Mouse (Mus musculus) hindbrain, embryonic 16.5 days (tissue): ENCODE measurements around the gene Dis3. TPM values are rescaled to one million over a fixed set of nuclear protein-coding genes. Genes with fewer than 3 reads are reported as not detected.

ENCODE experiments used
- ATAC-seq: fragments of 200-750 bp; cut with Nextera tagmentation; 2 replicates; pipeline ENCODE4 v1.8.0; 2017; ENCODE audit warnings: moderate TSS enrichment, moderate library complexity
- H3K27ac ChIP-seq: fragments of 300-500 bp; sonication (generic); 2 replicates; pipeline ENCODE4 v1.5.1; 2014; ENCODE audit warnings: low read depth, mild to moderate bottlenecking, control low read depth, low read length, moderate library complexity
- H3K27me3 ChIP-seq: fragments of 300-500 bp; sonication (generic); replicated peaks from 2 replicates; pipeline ENCODE4 v1.6.1; 2014; ENCODE audit warnings: low read length; ENCODE audit not compliant: control insufficient read depth, insufficient read depth
- H3K36me3 ChIP-seq: fragments of 300-500 bp; sonication (generic); 2 replicates; pipeline ENCODE4 v1.6.1; 2014; ENCODE audit warnings: mild to moderate bottlenecking, low read length, moderate library complexity, mixed read lengths; ENCODE audit not compliant: control insufficient read depth, insufficient read depth
- H3K4me1 ChIP-seq: fragments of 300-500 bp; sonication (generic); 2 replicates; pipeline ENCODE4 v1.6.1; 2014; ENCODE audit warnings: low read depth, low read length; ENCODE audit not compliant: control insufficient read depth, insufficient read depth
- H3K4me2 ChIP-seq: fragments of 300-500 bp; sonication (generic); 2 replicates; pipeline ENCODE4 v1.6.1; 2014; ENCODE audit warnings: mild to moderate bottlenecking, low read length, control low read depth, moderate library complexity
- H3K4me3 ChIP-seq: fragments of 300-500 bp; sonication (generic); 2 replicates; pipeline ENCODE4 v1.5.1; 2014; ENCODE audit warnings: mild to moderate bottlenecking, low read length, control low read depth, moderate library complexity
- H3K9ac ChIP-seq: fragments of 300-500 bp; sonication (generic); 2 replicates; pipeline ENCODE4 v1.6.1; 2014; ENCODE audit warnings: low read depth, mild to moderate bottlenecking, control low read depth, low read length, moderate library complexity
- H3K9me3 ChIP-seq: fragments of 300-500 bp; sonication (generic); 2 replicates; pipeline ENCODE4 v1.6.1; 2014; ENCODE audit warnings: mild to moderate bottlenecking, low read length, moderate library complexity; ENCODE audit not compliant: control insufficient read depth
- WGBS: fragments of 180-500 bp; shearing (Covaris S2); extraction: QIAGEN DNeasy Blood & Tissue Kit; methylation state at CpG from one replicate; pipeline ENCODE4 v1.1.7; 2014; 5-methylcytosine and 5-hydroxymethylcytosine counted together
- polyA plus RNA-seq: library from polyadenylated mRNA; unstranded; fragments of >200 nt; fragmentation: Nextera tagmentation; extraction: Ambion mirVana; gene quantifications from 2 replicates; pipeline ENCODE4 v1.2.1, GENCODE M21; 2015

The Dis3 gene
- polyA plus RNA-seq, 1 experiment from 2014 or later: 19.8 TPM

DNA sequence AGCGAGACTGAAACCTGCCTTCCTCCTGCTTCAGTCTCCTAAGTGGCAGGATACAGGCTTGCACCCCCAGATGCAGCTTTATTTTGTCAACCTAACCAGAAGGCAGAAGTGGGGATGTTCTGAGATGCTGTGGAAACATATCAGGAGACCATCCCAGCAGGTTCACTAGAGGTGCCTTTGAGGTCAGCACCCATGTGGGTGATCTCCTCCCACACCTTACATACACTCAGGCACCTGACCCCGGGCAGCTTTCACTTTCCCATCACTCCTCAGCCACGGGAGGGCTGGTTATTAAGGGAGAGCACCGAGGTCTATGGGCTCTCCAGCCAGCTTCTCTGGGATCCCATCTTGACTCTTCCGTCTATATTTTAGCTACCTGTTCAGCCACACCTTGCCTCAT lies 67.0 kb downstream of the Dis3 start:
- Histone ChIP-seq H3K27me3 (no peaks in the 10 kb centered on the region), H3K4me2 (no peak overlapping the region), H3K27ac (no peak overlapping the region), H3K36me3 (peaks cover 8% of the 10 kb centered on the region; the same call in 1 of the 2 replicates), H3K4me1 (no peaks in the 10 kb centered on the region), H3K9ac (no peak overlapping the region), H3K4me3 (no peak overlapping the region), H3K9me3 (no peaks in the 10 kb centered on the region)
- WGBS: 91% methylated on average over 5 of the region's 5 CpGs
- no peak for ATAC-seq

DNA sequence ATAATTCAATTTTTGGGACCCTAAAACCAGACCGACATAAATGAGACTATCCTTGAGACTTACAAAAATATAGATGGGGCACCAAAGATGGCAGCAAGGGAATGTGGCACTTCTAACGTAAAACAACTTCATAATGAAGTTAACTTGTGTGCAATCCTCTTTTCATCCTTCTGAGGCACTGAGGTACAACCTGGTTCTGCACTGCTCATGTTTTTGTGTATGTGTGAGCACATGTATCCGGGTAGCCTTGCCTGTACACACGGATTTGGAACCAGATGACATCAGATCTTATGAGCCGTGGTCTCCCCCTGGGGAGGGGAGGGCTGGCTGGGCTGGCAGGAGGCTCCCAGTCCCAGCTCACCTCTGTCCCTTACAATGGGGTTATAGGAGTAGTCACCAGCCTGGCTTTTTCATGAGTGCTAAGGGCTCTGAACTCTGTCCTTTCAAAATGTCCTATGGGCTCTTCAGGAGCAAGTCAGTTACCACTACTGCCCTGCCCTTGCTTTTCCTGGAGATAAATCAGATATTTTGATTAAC lies 68.2 kb downstream of the Dis3 start:
- Histone ChIP-seq H3K36me3 (peaks cover 8% of the 10 kb centered on the region; the same call in 1 of the 2 replicates), H3K27ac (no peak overlapping the region), H3K9ac (no peak overlapping the region), H3K4me3 (no peak overlapping the region), H3K4me2 (no peak overlapping the region), H3K27me3 (no peaks in the 10 kb centered on the region), H3K9me3 (no peaks in the 10 kb centered on the region), H3K4me1 (no peaks in the 10 kb centered on the region)
- WGBS: 72% methylated on average over 5 of the region's 5 CpGs
- 0 out of 2 replicates have a peak, but pooled peaks have one; percentile 37 for ATAC-seq

GRCm38 (mm10) chr14:99029987-99030386 lies 69.6 kb downstream of the Dis3 start:
- H3K9ac ChIP-seq: no peak overlapping the region
- H3K4me2 ChIP-seq: no peak overlapping the region
- no peaks in the 10 kb centered on the region for H3K9me3 ChIP-seq
- peaks cover 5% of the 10 kb centered on the region; the same call in 1 of the 2 replicates for H3K36me3 ChIP-seq
- H3K27me3 ChIP-seq: no peaks in the 10 kb centered on the region
- WGBS: 75% methylated on average over 5 of the region's 5 CpGs
- ATAC-seq: no peak; the same call in 1 of the 2 replicates
- no peaks in the 10 kb centered on the region for H3K4me1 ChIP-seq
- H3K27ac ChIP-seq: no peak overlapping the region
- no peak overlapping the region for H3K4me3 ChIP-seq

Other genes with a start within 250 kb of the Dis3 start
- gene Rpl36a-ps1, start 105.5 kb downstream of the Dis3 start, polyA plus RNA-seq: 0.81 and 1.1 TPM in 2 replicates
- 88.4 and 92.7 TPM in 2 replicates for gene Mzt1, start 53.6 kb downstream of the Dis3 start, polyA plus RNA-seq
- gene Bora, start 53.5 kb downstream of the Dis3 start, polyA plus RNA-seq: 14.4 and 15.3 TPM in 2 replicates
- 16.3 and 17.0 TPM in 2 replicates for gene Pibf1, start 346 bp downstream of the Dis3 start, polyA plus RNA-seq
- gene Klf5, start 198.9 kb upstream of the Dis3 start, polyA plus RNA-seq: 3.2 and 3.6 TPM in 2 replicates